Mouse (Mus musculus) adrenal gland, adult 18-20 months (tissue): ENCODE data around the gene Spsb4. TPM values are rescaled to one million over a fixed set of nuclear protein-coding genes. Genes with fewer than 3 reads are reported as not detected.

Source experiments
- DNase-seq, 2 experiments: peaks; one replicate each; pipeline ENCODE4 v3.0.0; 2021 to 2022; ENCODE audit warnings: low spot score in 2 of 2
- total RNA-seq, 2 experiments: library from RNA; stranded (reverse); gene quantifications; 1 replicate in 1 of 2; 2 replicates in 1 of 2; pipeline ENCODE4 v1.2.3; 2021

Spsb4 gene
- total RNA-seq, 2 experiments from 2014 or later = 0.45 to 1.1 TPM

GRCm38 (mm10) chr9:96980037-96980997 lies 38.3 kb downstream of the Spsb4 start:
- no peak for DNase-seq

- no peak for DNase-seq
Measured at GRCm38 (mm10) chr9:96979417-96980030, 39.1 kb downstream of the Spsb4 start.

GRCm38 (mm10) chr9:96978147-96978782 lies 40.4 kb downstream of the Spsb4 start:
- DNase-seq = no peak

- DNase-seq = peak in 1 of 2 experiments; percentile 35
Measured at GRCm38 (mm10) chr9:96977287-96978145, 41.1 kb downstream of the Spsb4 start.

GRCm38 (mm10) chr9:96973091-96973490 lies 45.6 kb downstream of the Spsb4 start:
- no peak for DNase-seq

GRCm38 (mm10) chr9:96971625-96972404 lies 46.8 kb downstream of the Spsb4 start:
- DNase-seq = no peak

GRCm38 (mm10) chr9:96967516-96967915 lies 51.1 kb downstream of the Spsb4 start:
- DNase-seq = no peak

- no peak for DNase-seq
Measured at GRCm38 (mm10) chr9:96966465-96966864, 52.2 kb downstream of the Spsb4 start.

GRCm38 (mm10) chr9:96963443-96964215 lies 55.0 kb downstream of the Spsb4 start:
- no peak for DNase-seq

GRCm38 (mm10) chr9:96962714-96963113 lies 55.9 kb downstream of the Spsb4 start:
- no peak for DNase-seq

GRCm38 (mm10) chr9:96961986-96962701 lies 56.5 kb downstream of the Spsb4 start:
- DNase-seq = no peak

GRCm38 (mm10) chr9:96961006-96961405 lies 57.6 kb downstream of the Spsb4 start:
- peak in 1 of 2 experiments; percentile 22 for DNase-seq

- no peak for DNase-seq
Measured at GRCm38 (mm10) chr9:96960241-96960640, 58.4 kb downstream of the Spsb4 start.

GRCm38 (mm10) chr9:96959469-96959868 lies 59.2 kb downstream of the Spsb4 start:
- no peak for DNase-seq

GRCm38 (mm10) chr9:96958009-96958615 lies 60.5 kb downstream of the Spsb4 start:
- DNase-seq = no peak

- no peak for DNase-seq
Measured at GRCm38 (mm10) chr9:96957298-96957865, 61.3 kb downstream of the Spsb4 start.

- DNase-seq = no peak
Measured at GRCm38 (mm10) chr9:96956646-96957297, 61.9 kb downstream of the Spsb4 start.
